Mouse (Mus musculus): ENCODE results near the gene Keap1.
"Not testable (repeated sequence)": the region's sequence is repeated elsewhere in the genome, so short reads cannot be mapped to it uniquely, and the experiment has no call there.

The Keap1 gene

DNA sequence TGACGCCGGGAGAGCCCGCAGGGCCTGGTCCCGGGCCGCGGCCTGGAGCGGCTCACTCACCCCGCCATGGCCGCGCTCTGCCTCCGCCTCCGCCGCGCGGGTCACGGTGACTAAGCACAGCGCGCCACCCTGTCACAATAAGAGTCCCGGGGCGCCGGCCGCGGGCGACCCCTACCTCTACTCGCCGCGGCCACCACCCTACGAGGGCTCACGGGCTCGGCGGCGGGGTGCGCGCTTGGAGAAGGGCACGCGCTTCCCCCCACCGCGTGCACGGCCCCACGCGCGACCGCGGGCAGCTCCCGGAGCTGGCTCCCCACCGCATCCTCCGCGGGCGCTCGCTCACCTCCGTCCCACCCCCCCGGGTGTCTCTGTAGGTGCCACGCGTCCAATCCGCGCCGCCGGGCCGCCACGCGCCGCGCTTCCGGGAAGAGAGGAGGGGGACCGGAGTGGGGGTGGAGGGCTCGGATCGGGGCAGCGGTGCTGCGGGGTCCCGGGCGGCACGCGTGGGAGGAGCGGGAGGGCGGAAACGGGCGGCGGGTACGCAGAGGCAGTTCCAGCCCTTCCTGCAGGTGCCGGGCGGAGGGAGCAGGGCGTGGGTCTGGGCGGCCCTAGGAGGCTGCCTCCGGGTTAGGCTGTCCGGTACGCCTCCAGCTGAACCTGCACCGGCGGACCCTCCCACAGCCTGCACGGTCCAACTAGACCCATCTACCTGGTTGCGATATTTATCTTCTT, at the start of gene Keap1:
TSS of gene Keap1 (minus strand) at position 629 of the 732 bp plus-strand sequence.
- peak; percentile 93 for DNase-seq

DNA sequence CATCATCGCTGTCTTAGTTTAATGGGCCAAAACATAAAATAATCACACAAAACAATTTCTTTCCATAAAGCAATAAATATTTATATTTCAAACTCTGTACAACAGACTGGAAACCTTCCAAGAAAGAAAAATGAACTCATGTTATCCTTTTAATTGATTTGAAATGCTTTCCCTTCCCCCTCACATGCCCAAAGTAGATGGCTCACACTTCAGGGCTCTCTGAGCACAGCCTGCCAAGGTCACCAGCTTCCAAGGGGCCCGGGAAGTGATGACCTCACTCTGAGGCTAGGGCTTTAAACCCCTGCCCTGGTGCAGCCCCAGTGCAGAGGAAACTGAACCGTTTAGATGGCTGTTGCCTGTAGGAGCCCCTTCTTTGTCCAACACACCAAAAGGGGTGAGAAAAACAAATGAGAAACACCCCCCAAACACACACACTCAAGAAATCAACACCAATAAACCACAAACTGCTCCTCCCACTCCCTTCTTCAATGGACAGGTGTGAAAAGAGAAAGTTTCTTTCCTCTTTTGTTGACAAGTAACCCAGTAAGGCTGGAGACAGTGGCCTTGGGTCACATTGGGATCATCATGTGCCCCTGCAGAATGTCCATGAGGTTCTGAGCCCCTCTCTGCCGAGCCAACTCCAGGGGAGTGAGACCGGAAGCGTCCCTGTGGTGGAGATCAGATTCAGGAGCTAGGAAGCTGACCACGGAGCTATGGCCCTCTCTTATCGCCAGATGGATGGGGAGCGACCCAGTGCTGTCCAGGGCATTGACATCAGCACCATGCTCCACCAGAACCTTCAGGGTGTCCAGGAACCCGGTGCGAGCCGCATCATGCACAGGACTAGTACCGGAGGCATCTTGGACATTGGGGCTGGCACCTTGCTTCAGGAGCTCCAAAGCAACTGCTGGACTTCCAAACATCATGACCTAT, 49.5 kb upstream of the Keap1 start:
- peak; percentile 25 for DNase-seq

DNA sequence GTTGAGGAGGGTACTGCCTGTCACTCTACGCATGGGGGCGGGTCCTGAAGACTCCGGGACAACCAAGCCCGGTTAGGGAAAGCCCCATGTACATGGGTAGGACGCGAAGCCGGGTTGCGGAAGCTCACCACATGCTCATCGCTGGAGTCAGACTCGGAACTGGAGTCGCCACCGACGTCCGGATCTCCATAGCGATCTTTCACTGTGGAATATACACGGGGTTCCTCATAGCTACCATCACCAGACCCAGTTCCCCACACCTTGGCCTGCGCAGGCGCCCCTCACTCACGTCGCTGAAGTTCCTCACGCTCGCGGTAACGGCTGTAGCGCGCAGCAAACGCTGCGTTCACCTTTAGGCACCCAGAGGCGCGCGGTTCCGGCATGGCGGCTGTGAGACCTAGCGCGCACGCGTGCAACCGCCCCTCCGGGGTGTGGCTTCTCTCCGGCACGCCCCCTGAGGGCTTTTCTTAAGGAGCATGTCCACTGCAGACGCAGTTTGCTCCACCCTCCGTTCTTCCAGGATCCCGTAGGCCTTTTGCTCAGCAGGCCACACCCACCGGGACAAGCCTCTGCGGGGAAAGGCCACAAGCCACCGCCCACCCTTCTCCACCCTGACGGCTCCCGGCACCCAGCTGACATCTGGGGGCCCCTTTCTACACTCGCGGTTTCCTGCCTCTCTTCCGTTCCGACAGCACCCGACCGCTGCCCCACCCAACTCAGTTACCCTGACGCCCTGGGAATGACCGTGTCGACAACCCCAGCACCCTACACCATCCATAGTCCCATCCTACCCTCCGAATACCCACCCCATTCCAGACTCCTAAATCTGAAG, 48.6 kb upstream of the Keap1 start, which contains the start of gene Kri1:
TSS of gene Kri1 (minus strand) at position 399 of the 832 bp plus-strand sequence.
- DNase-seq, result peak; percentile 99

DNA sequence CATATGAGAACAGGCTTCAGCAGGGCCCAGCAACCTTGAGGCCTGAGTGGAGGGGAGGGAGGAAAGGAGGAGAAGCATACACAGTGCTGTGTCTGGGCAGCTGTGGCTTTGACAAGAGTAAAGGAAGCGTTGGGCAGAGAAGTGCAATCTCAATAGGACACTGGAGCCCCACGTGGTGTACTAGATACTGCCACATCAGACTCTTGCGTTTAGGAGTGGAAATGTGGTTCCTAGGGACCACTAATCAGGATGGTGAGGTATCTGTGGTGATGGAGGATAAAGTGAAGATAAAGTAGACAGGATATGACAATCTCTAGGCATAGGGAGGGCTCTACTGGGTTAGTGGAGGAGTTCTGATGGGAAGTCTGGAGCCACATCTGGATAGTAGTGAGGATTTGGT, 47.6 kb upstream of the Keap1 start:
- DNase-seq, result no peak

DNA sequence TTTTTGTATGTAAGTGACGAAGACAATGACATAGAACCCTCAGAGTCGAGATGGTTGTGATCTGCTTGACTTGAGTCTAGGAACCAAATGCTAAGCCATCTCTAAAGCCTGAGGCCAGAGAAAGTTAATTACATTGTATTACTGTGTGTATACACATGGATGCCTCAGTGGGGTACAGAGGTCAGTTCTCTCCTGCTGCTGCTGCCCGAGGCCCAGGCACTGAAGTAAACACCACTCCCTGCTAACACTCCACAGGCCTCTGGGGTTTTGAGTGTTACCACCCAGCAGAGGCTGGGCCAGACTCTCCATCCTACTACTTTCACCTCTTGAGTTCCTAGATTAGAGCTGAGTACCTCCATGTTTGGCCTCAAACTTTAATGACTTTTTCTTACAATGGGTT, 44.8 kb upstream of the Keap1 start:
- DNase-seq, result no peak

DNA sequence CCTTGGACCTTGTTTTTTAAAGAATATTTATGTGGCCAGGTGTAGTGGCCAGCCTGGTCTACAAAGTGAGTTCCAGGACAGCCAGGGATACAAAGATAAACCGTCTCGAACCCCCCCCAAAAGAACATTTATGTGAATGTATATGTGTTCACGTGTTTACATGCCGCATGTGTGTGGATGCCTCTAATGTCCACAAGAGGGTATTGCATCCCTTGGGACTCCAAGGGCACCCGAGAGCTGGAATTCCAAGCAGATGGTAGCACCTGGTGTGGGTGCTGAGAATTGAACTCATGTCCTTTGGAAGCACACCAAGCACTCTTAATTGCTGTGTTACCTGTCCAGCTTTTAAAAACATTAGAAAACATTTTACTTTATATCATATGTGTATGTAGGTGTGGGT, 44.4 kb upstream of the Keap1 start:
- no peak for DNase-seq

DNA sequence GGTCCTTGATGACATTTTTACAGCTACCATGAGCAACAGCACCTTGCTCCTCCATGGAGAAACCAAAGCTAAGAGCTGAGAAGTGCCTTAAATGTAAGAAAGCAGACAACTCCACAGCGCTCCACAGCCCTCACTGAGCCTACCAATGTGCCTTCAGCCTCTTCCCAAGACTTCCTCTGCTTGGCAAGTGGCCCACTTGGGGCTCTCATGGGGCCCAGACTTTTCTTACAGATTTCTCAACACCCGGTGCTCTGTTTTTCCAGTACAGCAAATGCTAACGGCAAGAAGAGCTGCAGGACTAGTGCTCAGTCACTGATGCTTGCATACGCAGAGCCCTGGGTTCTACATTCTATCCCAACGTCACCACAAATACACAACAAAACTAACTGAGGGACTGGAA, 38.6 kb upstream of the Keap1 start:
- no peak for DNase-seq

DNA sequence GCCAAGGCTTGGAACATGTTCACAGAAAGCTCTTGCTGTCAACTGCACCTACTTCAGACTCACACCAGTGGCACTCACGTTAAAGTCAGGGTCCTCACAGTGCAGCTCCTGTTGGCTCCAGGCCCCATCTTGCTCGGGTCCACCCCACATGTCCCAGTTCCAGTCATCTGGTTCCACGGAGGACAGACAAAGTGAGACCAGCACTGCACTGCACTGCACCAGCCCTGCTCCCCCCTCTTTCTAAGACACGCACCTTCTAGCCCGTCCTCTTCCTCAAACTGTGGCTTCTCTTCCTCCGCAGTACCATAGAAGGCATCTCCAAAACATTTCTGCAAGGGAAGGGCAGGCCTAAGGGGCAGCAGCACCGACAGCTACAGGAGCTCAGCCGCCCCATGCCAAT, 37.1 kb upstream of the Keap1 start:
- DNase-seq, result no peak

DNA sequence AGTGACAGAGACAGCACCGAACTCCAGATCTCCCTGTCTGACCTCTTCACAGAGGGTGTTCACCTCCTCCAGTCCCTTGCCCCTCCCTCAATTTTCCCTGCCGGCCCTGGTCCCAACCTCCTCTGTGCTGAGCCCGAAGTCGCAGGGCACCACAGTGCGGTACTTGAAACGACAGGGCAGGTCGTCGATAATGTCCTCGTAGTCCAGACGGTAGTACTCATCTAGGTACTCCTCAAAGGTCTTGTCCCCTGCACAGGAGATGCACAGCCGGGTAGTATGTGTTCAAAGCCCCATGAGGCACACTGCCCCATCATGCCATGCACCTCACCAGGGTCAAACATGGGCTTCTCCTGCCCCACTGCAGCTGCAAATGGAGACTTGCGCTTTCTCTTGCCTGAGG, 36.6 kb upstream of the Keap1 start:
- DNase-seq, result no peak

DNA sequence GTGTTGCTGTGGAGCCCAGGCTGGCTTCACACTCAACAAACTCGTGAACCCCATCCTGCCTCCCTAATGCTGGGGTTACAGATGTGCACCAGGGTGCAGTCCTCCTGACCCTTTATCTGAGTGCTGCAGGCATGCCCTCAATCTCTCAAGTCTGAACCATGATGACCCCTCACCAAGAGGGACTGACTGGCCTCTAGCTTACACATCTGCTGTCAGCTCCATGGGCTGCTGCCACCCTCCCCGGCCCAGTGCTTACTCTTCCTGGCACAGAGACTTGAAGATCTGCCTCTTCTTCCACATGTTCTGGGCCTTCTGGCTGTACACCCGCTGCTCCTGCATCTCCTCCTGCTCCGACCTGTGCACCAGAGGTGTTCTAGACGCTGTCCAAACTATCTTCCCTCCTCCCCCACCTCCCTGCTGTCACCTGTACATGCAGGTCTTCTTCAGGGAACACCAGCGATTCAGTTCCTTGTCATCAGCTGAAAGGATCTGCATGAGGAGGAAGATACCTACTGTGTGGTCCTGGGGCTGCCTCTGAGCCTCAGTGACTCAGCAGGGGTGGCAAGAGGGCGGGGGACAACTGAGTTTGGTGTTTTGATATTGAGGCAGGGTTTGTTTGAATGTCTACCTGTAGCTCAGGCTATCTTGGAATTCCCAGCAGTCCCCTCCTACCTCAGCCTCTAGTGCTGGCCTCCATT, 36.0 kb upstream of the Keap1 start:
- no peak for DNase-seq

DNA sequence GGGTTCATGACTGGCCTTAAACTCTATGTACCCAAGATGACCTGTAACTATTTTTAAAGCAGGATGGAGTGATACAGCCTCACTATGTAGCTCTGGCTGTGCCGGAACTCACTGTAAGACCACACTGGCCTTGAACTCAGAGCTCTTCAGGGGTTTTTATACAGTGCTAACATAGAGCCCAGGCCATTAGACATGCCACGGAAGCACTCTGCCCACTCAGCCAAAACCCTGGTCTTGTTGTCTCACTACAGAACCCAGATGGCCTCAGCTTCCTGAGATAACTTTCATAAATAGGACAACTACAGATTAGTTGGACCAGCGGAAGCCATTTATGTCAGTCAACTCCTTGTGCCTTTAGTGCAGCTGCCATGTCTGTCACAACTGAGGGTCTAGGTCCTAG, 35.2 kb upstream of the Keap1 start:
- no peak for DNase-seq

DNA sequence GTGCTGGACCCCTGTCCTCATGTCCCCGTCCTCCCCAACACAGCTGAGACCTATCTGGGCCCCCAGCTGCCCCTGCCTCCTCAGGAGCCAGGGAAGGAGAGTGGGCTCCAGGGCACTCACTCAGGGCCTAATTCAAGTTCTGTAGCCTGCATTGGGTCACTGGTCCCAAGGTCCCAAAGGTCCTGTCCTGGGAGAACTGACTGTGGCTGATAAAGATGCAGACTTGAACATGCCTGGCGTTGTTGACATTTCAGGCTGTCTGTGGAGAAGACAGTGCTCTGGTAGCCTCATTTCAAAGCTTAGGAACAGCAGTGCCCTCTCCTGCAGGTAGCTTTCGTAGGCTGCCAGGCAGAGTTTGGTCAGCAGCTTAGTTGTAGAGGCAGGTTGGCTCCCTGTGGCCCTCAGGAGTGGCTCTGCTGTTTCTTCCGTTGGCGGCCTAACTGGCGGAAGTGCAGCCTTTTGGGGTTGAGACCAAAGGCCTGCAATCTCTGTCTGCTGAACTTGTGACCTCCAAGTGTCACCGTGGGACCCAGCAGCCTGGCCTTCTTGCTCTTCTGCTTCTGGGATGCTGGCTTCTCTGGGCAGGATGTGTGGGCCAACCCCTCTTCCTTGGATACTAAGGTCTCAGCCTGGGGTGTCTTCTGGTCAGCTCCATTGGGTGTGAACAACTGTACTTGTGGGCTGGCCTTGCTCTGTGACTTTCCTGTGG, 34.5 kb upstream of the Keap1 start:
- no peak for DNase-seq

DNA sequence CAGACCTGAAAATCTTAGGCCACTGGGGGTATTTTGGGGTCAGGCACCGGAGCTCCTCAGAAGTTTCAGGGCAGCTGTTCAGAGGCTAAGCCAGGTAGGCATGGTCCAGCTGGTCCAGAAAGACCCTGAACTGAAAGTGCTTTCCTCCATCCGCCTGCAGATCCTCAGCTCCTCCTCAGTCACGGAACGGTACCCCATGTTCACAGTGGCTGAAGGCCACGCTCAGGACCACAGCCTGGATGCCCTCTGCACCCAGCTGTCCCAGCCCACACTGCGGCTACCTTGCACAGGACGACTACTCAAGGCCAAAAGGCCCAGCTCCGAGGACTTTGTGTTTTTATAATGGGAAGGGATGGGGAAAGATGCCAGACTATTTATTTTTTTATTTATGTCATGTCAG, 33.9 kb upstream of the Keap1 start:
- no peak for DNase-seq

DNA sequence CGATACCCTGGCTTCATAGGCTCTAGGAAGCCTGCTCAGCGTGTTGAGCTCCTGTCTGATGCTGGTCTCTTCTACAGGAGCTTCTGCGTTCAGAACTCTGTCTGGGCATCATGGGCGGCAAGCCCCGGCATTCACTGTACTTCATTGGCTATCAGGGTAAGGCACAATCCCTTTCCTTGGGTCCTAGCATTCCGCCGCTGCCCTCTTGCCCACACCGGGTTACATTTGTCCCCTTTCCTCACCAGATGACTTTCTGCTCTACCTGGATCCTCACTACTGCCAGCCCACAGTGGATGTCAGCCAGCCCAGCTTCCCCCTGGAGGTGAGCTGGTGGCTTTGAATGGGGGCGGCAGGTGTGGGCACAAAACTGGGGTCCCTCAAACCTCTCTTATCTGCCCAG, 33.2 kb upstream of the Keap1 start:
- DNase-seq, result no peak

DNA sequence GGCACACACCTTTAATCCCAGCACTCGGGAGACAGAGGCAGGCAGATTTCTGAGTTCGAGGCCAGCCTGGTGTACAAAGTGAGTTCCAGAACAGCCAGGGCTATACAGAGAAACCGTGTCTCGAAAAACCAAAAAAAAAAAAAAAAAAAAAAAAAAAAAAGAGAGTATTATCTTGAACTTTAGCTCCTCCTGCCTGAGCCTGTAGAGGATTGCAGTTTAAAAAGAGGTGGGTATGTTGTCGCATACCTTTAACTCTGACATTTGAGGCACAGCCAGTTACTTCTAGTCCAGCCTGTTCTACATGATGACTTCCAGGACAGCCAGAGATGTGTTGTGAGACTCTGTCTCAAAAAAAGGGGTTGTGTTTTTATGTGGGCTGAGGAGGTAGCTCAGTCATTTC, 30.4 kb upstream of the Keap1 start:
- DNase-seq, result not testable (repeated sequence)

DNA sequence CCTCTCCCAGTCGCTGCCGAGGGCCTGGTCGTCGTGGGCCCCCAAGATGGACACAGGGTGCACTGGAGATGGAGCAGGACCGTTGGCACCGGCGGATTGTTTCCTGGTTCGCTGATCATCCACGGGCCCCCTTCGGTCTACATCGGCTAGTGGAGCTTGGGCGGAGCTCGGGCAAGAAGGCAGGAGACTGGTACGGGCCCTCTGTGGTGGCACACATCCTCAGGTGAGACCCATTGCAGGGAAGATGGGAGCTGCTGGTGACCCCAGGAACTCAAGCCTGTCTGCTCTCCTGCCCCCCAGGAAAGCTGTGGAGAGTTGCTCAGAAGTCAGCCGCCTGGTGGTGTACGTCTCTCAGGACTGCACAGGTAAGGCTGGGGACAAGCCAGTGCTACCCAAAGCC, 29.1 kb upstream of the Keap1 start:
- no peak for DNase-seq

DNA sequence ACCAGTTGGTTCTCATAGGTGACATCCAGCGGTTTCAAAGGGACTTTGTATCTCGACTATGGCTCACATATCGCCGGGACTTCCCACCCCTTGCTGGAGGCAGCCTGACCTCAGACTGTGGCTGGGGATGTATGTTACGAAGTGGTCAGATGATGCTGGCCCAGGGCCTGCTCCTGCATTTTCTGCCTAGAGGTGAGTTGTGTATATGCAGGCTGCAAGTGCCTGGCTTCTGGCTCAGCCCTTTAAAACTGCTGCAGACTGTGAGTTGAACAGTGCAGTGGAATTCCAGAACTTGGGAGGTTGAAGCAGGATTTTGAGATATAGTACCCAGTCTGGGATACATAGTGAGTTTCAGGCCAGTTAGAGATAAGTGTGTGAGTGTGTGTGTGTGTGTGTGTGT, 27.7 kb upstream of the Keap1 start:
- DNase-seq, result no peak

DNA sequence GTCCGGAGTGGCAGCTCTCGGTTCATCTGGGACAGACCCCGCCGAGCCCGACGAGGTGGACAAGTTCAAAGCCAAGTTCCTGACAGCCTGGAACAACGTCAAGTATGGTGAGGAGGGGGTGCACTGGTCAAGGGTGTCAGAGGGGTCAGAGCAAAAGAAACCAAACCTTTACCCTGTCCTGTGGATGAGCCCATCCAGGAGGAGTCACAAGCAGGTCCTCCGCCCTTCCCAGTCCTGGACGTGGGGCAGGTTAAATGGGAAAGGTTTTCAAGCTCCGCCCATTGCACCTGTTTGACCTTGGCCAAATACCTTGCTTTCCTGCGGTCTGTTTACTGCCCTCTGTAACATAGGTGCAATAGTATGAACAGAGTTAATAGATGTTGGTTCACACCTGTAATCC, 26.4 kb upstream of the Keap1 start:
- DNase-seq, result no peak

DNA sequence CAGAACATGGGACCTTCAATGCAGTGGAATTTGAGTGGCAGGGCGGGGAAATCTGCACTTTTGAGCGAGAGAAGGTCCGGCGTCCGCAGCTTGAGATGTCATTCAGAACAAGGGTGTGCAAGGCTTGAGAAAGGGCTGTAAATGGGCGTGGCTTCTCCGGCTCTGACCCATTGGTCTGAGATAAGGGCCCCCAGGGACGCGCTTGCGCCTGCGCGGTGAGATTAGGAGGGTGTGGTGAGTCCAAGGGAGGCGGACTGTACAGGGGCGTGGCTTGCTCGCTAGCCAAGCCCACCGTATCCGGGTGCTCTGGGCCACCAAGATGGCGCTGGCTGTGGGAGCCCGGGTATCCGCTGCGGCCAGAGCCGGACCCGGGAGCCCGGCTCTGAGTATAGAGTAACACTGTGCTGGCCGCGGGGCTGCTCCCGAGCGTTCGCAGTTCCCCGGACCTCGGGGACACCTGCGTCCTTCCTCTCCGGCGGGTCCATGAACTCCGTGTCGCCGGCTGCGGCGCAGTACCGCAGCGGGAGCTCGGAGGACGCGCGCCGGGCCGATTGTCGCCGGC, 25.9 kb upstream of the Keap1 start, which contains the start of gene Atg4d:
TSS of gene Atg4d (plus strand) at position 294 of the 562 bp plus-strand sequence.
- DNase-seq, result peak; percentile 99

DNA sequence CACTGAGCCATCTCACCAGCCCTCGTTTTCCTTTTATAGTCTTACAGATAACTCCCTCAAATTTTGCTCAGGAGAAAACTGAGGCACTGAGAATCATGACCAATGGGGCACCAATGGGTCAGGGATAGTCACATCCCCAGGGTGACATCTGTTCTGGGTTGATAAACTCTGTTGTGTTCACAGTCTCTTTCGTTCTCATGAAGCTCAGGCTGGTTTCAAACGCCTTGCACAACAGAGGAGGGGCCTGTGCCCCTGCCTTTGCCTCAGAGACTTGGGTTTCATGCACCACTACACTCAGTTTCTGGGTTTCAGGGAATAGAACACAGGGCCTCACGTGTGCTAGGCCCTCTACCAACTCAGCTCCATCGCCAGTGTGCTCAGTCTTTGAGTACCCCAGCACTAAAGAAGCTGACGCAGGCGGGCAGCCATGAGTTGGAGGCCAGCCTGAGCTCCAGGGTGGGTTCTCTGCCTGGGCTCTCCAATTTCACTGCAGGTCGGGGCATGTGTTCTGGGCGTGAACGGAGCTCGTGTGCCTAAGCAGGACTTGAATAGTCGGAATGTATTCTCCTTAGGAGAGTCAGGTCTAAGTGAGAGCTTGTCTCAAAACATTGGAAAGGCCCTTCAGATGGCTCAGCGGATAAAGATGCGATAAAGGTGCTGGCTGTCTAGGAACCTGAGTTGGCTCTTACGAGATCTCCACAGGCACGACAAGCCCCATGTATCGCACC, 25.3 kb upstream of the Keap1 start:
- peak; percentile 44 for DNase-seq

DNA sequence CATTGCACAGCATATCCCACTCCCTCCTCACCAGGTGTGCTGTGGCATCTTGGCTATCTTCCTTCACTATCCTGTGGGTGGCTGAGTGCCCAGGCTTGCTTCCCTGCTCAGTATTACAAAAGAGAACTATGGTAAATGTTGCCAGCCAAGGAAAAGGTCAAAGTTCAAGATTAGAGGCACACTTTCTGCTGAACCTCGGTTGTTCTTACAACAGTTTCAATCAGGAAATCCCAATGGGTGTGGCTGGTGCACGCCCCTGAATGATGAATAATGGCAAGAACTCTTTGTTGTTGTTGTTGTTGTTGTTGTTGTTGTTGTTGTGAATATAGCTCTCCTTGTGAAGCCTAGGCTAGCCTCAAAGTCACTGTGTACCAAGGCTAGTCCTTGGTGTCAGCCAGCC, 22.7 kb upstream of the Keap1 start:
- DNase-seq, result no peak
